Mouse (Mus musculus): Measurements from ENCODE around the gene Btbd2. TPM values are rescaled to one million over a fixed set of nuclear protein-coding genes. Genes with fewer than 3 reads are reported as not detected.

Btbd2 gene
- polyA plus RNA-seq, 1 experiment, result not detected

DNA sequence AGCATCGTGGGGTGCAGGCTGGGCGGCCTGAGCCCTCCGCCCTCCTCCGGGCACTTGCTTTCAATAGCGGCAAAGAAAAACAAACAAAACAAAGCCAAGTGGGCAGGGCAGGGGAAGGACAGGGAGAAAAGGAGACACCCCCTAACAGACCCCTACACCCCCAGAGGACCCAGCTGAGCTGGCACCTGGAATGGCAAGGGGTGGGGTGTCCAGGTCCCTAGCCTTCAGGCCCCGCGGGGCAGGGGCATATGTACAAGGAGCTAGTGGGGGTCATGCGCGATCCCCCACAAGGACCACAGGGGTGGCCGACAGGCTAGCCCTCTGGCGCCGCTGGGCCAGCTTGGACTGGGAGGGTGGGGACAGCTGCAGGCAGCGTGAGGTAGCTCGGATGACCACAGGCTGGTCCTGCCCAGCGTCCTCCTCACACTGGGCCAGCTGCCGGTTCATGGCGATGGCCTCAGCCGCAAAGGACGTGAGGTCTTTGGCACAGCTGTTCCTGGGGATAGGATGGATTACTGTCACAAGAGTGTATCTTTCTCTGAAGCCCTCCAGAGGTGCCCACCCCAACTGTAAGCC, 10.1 kb upstream of the Btbd2 start:
- Histone ChIP-seq H3K27ac (ENCODE audit: insufficient read depth, low read depth, low read length) (no peak overlapping the region), H3K4me1 (ENCODE audit: control insufficient read depth, insufficient read depth, low read length) (peaks cover 24% of the 10 kb centered on the region), H3K4me3 (ENCODE audit: insufficient read depth, low read depth, low read length) (no peak overlapping the region)
- no peak for TF ChIP-seq CTCF (IDR thresholded peaks at IDR 0.05; ENCODE audit: insufficient read depth, low read depth, low read length)
- TF ChIP-seq POLR2A (IDR thresholded peaks at IDR 0.05; ENCODE audit: insufficient read depth, low read depth, low read length), result no peak
- 77% methylated on average over 19 of the region's 19 CpGs for WGBS

DNA sequence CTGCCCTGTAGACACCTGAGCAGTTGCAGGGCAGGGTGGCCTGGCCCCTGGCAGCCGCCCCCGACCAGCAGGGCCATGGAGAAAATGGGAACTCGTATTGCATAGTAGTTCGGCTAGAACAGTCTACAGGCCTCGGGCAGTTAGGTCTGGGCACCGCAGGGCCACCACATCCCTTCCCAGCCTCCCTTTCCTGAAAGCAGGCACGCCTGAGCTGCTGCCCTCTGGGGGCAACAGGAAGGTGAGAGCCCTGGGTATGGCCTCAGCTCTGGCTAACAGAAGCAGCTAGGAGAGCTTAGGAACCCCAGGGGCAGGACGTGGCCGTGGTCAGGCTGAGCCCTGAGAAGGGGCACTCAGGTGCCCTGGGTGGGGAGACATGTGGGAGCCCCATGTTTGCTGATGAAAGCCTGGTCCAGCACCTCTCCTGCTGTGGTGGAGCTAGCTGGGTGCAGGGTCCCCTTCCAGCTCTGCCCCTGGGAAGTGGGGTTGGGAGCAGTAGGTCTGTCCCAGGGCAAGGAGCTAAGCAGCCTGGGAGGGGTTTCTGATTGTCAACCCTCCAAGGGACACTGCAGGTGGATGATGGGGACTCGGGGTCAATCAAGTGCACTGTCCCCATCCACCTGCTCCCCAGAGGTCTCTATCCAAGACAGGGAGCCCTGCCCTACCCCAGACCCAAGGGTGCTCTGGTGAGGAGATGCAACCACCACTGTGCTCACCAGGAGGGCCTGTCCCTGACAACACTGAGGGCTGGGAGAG, 9.3 kb upstream of the Btbd2 start:
- no peak overlapping the region for H3K27ac ChIP-seq (ENCODE audit: insufficient read depth, low read depth, low read length)
- WGBS, result 68% methylated on average over 10 of the region's 10 CpGs
- H3K4me1 ChIP-seq (ENCODE audit: control insufficient read depth, insufficient read depth, low read length), result peaks cover 22% of the 10 kb centered on the region
- no peak overlapping the region for H3K4me3 ChIP-seq (ENCODE audit: insufficient read depth, low read depth, low read length)
- no peak for TF ChIP-seq CTCF (IDR thresholded peaks at IDR 0.05; ENCODE audit: insufficient read depth, low read depth, low read length)
- no peak for TF ChIP-seq POLR2A (IDR thresholded peaks at IDR 0.05; ENCODE audit: insufficient read depth, low read depth, low read length)

DNA sequence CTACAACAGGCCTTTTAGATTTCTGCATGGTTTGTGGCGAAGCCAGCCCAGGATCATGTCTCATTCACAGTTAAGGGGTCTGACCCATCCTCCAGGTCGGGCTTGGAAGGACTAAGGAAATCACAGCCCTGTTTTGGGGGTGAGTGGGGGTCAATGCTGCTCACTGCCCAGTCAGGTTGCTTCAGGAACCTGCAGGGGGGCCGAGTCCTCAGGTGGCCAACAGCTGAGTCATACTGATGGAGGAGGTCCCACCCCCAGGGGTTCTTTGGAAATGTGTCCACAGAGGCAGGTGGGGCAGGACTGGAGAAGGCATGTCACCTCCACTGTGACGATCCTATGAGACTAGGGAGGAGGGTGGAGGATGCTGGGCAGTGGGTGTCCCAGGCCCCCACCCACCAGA, 8.6 kb upstream of the Btbd2 start:
- TF ChIP-seq CTCF (IDR thresholded peaks at IDR 0.05; ENCODE audit: insufficient read depth, low read depth, low read length), result no peak
- no peak for TF ChIP-seq POLR2A (IDR thresholded peaks at IDR 0.05; ENCODE audit: insufficient read depth, low read depth, low read length)
- Histone ChIP-seq H3K27ac (ENCODE audit: insufficient read depth, low read depth, low read length) (no peak overlapping the region), H3K4me1 (ENCODE audit: control insufficient read depth, insufficient read depth, low read length) (peaks cover 22% of the 10 kb centered on the region), H3K4me3 (ENCODE audit: insufficient read depth, low read depth, low read length) (no peak overlapping the region)
- 61% methylated on average over 4 of the region's 4 CpGs for WGBS

- Histone ChIP-seq H3K27ac (ENCODE audit: insufficient read depth, low read depth, low read length) (no peak overlapping the region), H3K4me3 (ENCODE audit: insufficient read depth, low read depth, low read length) (no peak overlapping the region), H3K4me1 (ENCODE audit: control insufficient read depth, insufficient read depth, low read length) (peaks cover 18% of the 10 kb centered on the region)
- no peak for TF ChIP-seq POLR2A (IDR thresholded peaks at IDR 0.05; ENCODE audit: insufficient read depth, low read depth, low read length)
- WGBS, result 9% methylated on average over 10 of the region's 10 CpGs
Measured at GRCm38 (mm10) chr10:80665016-80665380, 8.1 kb upstream of the Btbd2 start.

GRCm38 (mm10) chr10:80664197-80665015, 7.5 kb upstream of the Btbd2 start:
- H3K27ac ChIP-seq (ENCODE audit: insufficient read depth, low read depth, low read length), result peak overlapping the region; percentile 55; the same call in 1 of the 2 replicates
- H3K4me1 ChIP-seq (ENCODE audit: control insufficient read depth, insufficient read depth, low read length), result peaks cover 15% of the 10 kb centered on the region

GRCm38 (mm10) chr10:80663485-80664196, 6.8 kb upstream of the Btbd2 start:
- no peak for TF ChIP-seq POLR2A (IDR thresholded peaks at IDR 0.05; ENCODE audit: insufficient read depth, low read depth, low read length)
- TF ChIP-seq CTCF (IDR thresholded peaks at IDR 0.05; ENCODE audit: insufficient read depth, low read depth, low read length), result no peak
- 73% methylated on average over 5 of the region's 5 CpGs for WGBS
- H3K27ac ChIP-seq (ENCODE audit: insufficient read depth, low read depth, low read length), result no peak overlapping the region
- H3K4me1 ChIP-seq (ENCODE audit: control insufficient read depth, insufficient read depth, low read length), result peaks cover 20% of the 10 kb centered on the region
- no peak overlapping the region for H3K4me3 ChIP-seq (ENCODE audit: insufficient read depth, low read depth, low read length)

More at GRCm38 (mm10) chr10:80664197-80665015, 7.5 kb upstream of the Btbd2 start:
- H3K4me3 ChIP-seq (ENCODE audit: insufficient read depth, low read depth, low read length), result 0 out of 2 replicates have a peak overlapping the region, but pooled peaks have one; percentile 17
- TF ChIP-seq POLR2A (IDR thresholded peaks at IDR 0.05; ENCODE audit: insufficient read depth, low read depth, low read length) (no peak), CTCF (IDR thresholded peaks at IDR 0.05; ENCODE audit: insufficient read depth, low read depth, low read length) (no peak)
- 17% methylated on average over 16 of the region's 16 CpGs for WGBS

GRCm38 (mm10) chr10:80661149-80661548, 4.3 kb upstream of the Btbd2 start:
- no peak overlapping the region for H3K4me3 ChIP-seq (ENCODE audit: insufficient read depth, low read depth, low read length)
- no peak for TF ChIP-seq POLR2A (IDR thresholded peaks at IDR 0.05; ENCODE audit: insufficient read depth, low read depth, low read length)
- TF ChIP-seq CTCF (IDR thresholded peaks at IDR 0.05; ENCODE audit: insufficient read depth, low read depth, low read length), result peak; percentile 46
- 32% methylated on average over 5 of the region's 5 CpGs for WGBS
- H3K27ac ChIP-seq (ENCODE audit: insufficient read depth, low read depth, low read length), result no peak overlapping the region
- peaks cover 30% of the 10 kb centered on the region for H3K4me1 ChIP-seq (ENCODE audit: control insufficient read depth, insufficient read depth, low read length)

- TF ChIP-seq POLR2A (IDR thresholded peaks at IDR 0.05; ENCODE audit: insufficient read depth, low read depth, low read length) (no peak), CTCF (IDR thresholded peaks at IDR 0.05; ENCODE audit: insufficient read depth, low read depth, low read length) (0 out of 2 replicates have a peak, but pooled peaks have one; percentile 28)
- Histone ChIP-seq H3K4me1 (ENCODE audit: control insufficient read depth, insufficient read depth, low read length) (peaks cover 35% of the 10 kb centered on the region), H3K27ac (ENCODE audit: insufficient read depth, low read depth, low read length) (0 out of 2 replicates have a peak overlapping the region, but pooled peaks have one; percentile 19), H3K4me3 (ENCODE audit: insufficient read depth, low read depth, low read length) (no peak overlapping the region)
- 2% methylated on average over 10 of the region's 10 CpGs for WGBS
Measured at GRCm38 (mm10) chr10:80659213-80659612, 2.3 kb upstream of the Btbd2 start.

All from olfactory bulb, adult 2 months (tissue).